Mouse (Mus musculus): Measurements from ENCODE around the gene Pkn3.

GRCm38 (mm10) chr2:30092280-30092918 lies 14.9 kb downstream of the Pkn3 start:
- TF ChIP-seq EP300 (IDR thresholded peaks at IDR 0.05; ENCODE audit: low read depth) = no peak
- no peak for TF ChIP-seq CTCF (IDR thresholded peaks at IDR 0.05; ENCODE audit: low read depth)

Measured in liver, embryonic 14.5 days (tissue).